Mouse (Mus musculus): Measurements from ENCODE around the gene Brd7. TPM values are rescaled to one million over a fixed set of nuclear protein-coding genes. Genes with fewer than 3 reads are reported as not detected.

The Brd7 gene
- total RNA-seq, 1 experiment = 45.5 TPM

DNA sequence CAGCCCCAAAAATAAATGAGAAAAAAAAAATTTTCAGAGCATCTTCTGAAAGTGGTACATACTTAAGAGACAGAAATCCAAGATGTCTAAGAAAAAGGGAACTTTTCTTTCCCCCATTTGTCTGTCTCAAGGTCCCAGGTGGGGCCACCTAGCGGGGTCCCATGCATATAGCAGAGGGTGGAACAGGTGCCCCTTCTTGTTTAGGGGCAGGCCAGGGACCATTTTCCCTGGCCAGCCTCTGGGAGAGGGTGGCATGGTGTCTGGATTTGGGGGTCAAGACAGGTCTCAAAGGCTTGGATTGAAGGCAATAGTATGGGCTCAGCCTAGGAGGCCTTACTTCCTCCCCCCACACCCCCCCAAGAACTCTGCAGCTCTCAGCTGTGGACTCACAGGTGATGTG, 72.1 kb downstream of the Brd7 start:
- Histone ChIP-seq H3K36me3 (ENCODE audit: control insufficient read depth, insufficient read depth, low read length, poor library complexity, severe bottlenecking) (no peaks in the 10 kb centered on the region), H3K9me3 (ENCODE audit: control insufficient read depth, insufficient read depth, low read depth, low read length) (no peaks in the 10 kb centered on the region), H3K4me3 (ENCODE audit: insufficient read depth in 1 of 2, low read depth in 1 of 2, low read length in 2 of 2, poor library complexity in 1 of 2, severe bottlenecking in 1 of 2) (no peak overlapping the region), H3K27ac (ENCODE audit: insufficient read depth, low read depth, low read length, poor library complexity, severe bottlenecking) (no peak overlapping the region), H3K4me1 (ENCODE audit: control insufficient read depth in 2 of 2, insufficient read depth in 2 of 2, low read length in 2 of 2, poor library complexity in 1 of 2) (no peaks in the 10 kb centered on the region), H3K9ac (ENCODE audit: insufficient read depth, low read depth, low read length, poor library complexity, severe bottlenecking) (no peak overlapping the region)
- in situ Hi-C loops (cut with MboI; ENCODE audit: low sequenced_read_pairs in 2 of 2, unreplicated experiment in 2 of 2) = no loop called here
- TF ChIP-seq ZC3H11A (IDR thresholded peaks at IDR 0.05; ENCODE audit: borderline replicate concordance, low read depth, low read length) (no peak), MAFK (IDR thresholded peaks at IDR 0.05; ENCODE audit: insufficient read depth, low read depth, low read length) (no peak), ZNF384 (IDR thresholded peaks at IDR 0.05; ENCODE audit: low read depth, low read length) (no peak), CHD2 (IDR thresholded peaks at IDR 0.05; ENCODE audit: low read depth, low read length) (no peak), HCFC1 (IDR thresholded peaks at IDR 0.05; ENCODE audit: borderline replicate concordance, insufficient read depth, low read length) (no peak)
- no peak for DNase-seq (ENCODE audit: low read depth, low spot score)

DNA sequence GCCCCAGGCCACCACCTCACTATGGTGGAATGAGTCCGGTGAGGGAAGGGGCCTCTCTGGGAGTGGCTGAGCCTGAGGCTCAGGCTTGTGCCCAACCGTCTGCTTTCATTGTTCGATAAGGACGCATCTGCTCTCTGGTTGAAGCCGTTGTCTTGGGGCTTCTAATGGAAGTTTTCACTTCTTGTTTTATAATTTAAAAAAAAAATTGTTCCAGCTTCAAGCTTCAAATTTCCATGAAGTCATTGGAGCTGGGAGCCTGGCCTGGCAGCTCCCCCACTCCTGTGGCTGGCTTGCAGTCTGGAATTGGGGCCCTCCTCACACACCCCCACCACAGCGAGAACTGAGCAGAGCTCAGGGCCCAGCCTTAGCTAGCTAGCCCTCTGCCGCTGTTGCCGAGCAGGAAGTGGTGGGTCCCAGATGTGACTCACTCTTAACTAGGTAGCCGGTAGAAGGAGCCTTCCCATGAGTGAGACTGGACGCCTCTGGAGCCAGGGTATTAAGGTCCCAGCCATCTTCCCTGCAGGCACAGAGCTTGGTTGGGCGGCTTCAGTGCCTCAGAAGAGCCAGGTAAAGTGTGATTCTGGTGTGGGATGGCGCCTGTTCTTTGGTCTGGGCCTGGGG, 73.3 kb downstream of the Brd7 start:
- TF ChIP-seq HCFC1 (IDR thresholded peaks at IDR 0.05; ENCODE audit: borderline replicate concordance, insufficient read depth, low read length) (no peak), MAFK (IDR thresholded peaks at IDR 0.05; ENCODE audit: insufficient read depth, low read depth, low read length) (no peak), ZNF384 (IDR thresholded peaks at IDR 0.05; ENCODE audit: low read depth, low read length) (no peak), ZC3H11A (IDR thresholded peaks at IDR 0.05; ENCODE audit: borderline replicate concordance, low read depth, low read length) (no peak), CHD2 (IDR thresholded peaks at IDR 0.05; ENCODE audit: low read depth, low read length) (no peak)
- Histone ChIP-seq H3K4me1 (ENCODE audit: control insufficient read depth in 2 of 2, insufficient read depth in 2 of 2, low read length in 2 of 2, poor library complexity in 1 of 2) (no peaks in the 10 kb centered on the region), H3K27ac (ENCODE audit: insufficient read depth, low read depth, low read length, poor library complexity, severe bottlenecking) (no peak overlapping the region), H3K9me3 (ENCODE audit: control insufficient read depth, insufficient read depth, low read depth, low read length) (no peaks in the 10 kb centered on the region), H3K9ac (ENCODE audit: insufficient read depth, low read depth, low read length, poor library complexity, severe bottlenecking) (peak overlapping the region; percentile 52), H3K4me3 (ENCODE audit: insufficient read depth in 1 of 2, low read depth in 1 of 2, low read length in 2 of 2, poor library complexity in 1 of 2, severe bottlenecking in 1 of 2) (peak overlapping the region in 1 of 2 experiments; percentile 9; a peak in 1 of 4 replicates), H3K36me3 (ENCODE audit: control insufficient read depth, insufficient read depth, low read length, poor library complexity, severe bottlenecking) (no peaks in the 10 kb centered on the region)
- DNase-seq (ENCODE audit: low read depth, low spot score) = no peak
- in situ Hi-C loops (cut with MboI; ENCODE audit: low sequenced_read_pairs in 2 of 2, unreplicated experiment in 2 of 2) = no loop called here

DNA sequence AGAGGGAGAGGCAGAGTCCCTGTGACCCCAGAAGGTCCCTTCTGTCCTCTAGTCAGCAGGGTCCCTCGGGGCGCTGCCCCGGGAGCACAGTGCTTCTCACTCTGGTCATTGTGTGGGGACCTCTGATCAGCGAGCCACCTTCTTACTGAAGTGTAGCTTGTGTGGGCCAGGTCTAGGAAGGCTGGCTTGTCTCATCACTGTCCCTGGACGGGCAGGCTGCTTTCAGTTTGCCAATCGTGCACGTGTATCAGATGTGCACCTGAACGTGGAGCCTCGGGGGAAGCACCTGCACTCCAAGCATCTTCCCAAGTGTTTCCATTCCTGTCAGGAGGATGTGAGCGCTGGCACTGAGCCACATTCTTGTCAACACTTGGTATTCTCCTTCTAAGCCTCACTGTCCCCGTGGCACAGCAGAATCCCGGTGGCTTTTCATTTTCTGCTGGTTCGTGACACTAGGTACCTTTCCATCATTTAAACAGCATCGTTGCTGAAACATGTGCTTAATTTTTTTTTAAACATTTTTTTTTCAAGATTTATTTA, 75.5 kb downstream of the Brd7 start:
- no peak overlapping the region; the same call in 1 of the 2 replicates for H3K27ac ChIP-seq (ENCODE audit: insufficient read depth, low read depth, low read length, poor library complexity, severe bottlenecking)
- DNase-seq (ENCODE audit: low read depth, low spot score) = no peak
- no peaks in the 10 kb centered on the region for H3K36me3 ChIP-seq (ENCODE audit: control insufficient read depth, insufficient read depth, low read length, poor library complexity, severe bottlenecking)
- no peaks in the 10 kb centered on the region for H3K9me3 ChIP-seq (ENCODE audit: control insufficient read depth, insufficient read depth, low read depth, low read length)
- no peak overlapping the region for H3K9ac ChIP-seq (ENCODE audit: insufficient read depth, low read depth, low read length, poor library complexity, severe bottlenecking)
- in situ Hi-C loops (cut with MboI; ENCODE audit: low sequenced_read_pairs in 2 of 2, unreplicated experiment in 2 of 2) = no loop called here
- no peak overlapping the region for H3K4me3 ChIP-seq (ENCODE audit: insufficient read depth in 1 of 2, low read depth in 1 of 2, low read length in 2 of 2, poor library complexity in 1 of 2, severe bottlenecking in 1 of 2)
- TF ChIP-seq ZNF384 (IDR thresholded peaks at IDR 0.05; ENCODE audit: low read depth, low read length) = no peak
- no peak for TF ChIP-seq HCFC1 (IDR thresholded peaks at IDR 0.05; ENCODE audit: borderline replicate concordance, insufficient read depth, low read length)
- no peak for TF ChIP-seq MAFK (IDR thresholded peaks at IDR 0.05; ENCODE audit: insufficient read depth, low read depth, low read length)
- TF ChIP-seq CHD2 (IDR thresholded peaks at IDR 0.05; ENCODE audit: low read depth, low read length) = no peak
- no peak for TF ChIP-seq ZC3H11A (IDR thresholded peaks at IDR 0.05; ENCODE audit: borderline replicate concordance, low read depth, low read length)
- H3K4me1 ChIP-seq (ENCODE audit: control insufficient read depth in 2 of 2, insufficient read depth in 2 of 2, low read length in 2 of 2, poor library complexity in 1 of 2) = no peaks in the 10 kb centered on the region

DNA sequence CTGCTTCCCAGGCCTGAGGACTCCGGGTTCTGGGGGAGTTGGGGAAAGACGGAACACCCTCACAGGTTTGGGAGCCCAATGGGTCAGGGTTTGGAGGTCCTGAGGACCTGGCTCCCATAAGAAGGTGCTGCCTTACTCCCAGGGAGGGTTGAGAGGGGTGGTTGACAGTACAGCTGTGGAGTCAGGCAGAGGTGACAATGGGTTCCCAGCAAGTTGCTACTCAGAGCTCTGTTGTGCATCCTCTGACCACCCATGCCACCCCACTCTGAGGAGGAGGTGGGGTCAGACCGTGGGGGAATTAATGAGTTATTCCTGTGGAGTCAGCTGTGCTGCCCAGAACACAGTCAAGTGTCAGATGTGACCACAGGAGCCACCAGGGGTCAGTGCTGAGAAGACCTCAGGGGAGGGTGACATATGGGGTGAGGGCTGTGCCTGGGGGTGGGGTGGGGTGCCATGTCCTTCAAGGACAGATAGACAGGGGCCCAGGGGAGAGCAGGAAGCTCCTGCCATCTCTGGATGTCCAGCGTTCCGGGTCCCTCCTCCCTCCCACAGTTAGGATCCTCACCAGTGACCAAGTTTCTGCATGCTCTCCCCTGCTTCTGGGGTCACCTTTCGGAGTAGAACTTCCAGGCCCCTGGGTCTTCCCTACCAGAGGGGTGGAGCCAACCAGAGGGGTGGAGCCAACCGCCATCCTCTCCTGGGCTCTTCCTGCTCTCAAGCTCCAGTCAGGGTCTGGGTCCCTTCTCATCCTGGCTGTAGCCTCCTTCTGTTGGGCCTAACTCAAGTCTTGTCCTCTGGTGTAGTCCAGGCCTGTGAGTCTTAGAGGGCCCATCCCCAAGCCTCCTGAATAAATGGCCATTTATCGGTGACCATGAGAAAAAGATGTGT, 76.3 kb downstream of the Brd7 start:
- H3K9ac ChIP-seq (ENCODE audit: insufficient read depth, low read depth, low read length, poor library complexity, severe bottlenecking) = no peak overlapping the region
- DNase-seq (ENCODE audit: low read depth, low spot score) = no peak
- H3K4me1 ChIP-seq (ENCODE audit: control insufficient read depth in 2 of 2, insufficient read depth in 2 of 2, low read length in 2 of 2, poor library complexity in 1 of 2) = no peaks in the 10 kb centered on the region
- no peaks in the 10 kb centered on the region for H3K36me3 ChIP-seq (ENCODE audit: control insufficient read depth, insufficient read depth, low read length, poor library complexity, severe bottlenecking)
- H3K27ac ChIP-seq (ENCODE audit: insufficient read depth, low read depth, low read length, poor library complexity, severe bottlenecking) = no peak overlapping the region
- H3K4me3 ChIP-seq (ENCODE audit: insufficient read depth in 1 of 2, low read depth in 1 of 2, low read length in 2 of 2, poor library complexity in 1 of 2, severe bottlenecking in 1 of 2) = no peak overlapping the region
- in situ Hi-C loops (cut with MboI; ENCODE audit: low sequenced_read_pairs in 2 of 2, unreplicated experiment in 2 of 2) = no loop called here
- no peaks in the 10 kb centered on the region for H3K9me3 ChIP-seq (ENCODE audit: control insufficient read depth, insufficient read depth, low read depth, low read length)
- TF ChIP-seq MAFK (IDR thresholded peaks at IDR 0.05; ENCODE audit: insufficient read depth, low read depth, low read length) = no peak
- TF ChIP-seq ZNF384 (IDR thresholded peaks at IDR 0.05; ENCODE audit: low read depth, low read length) = no peak
- TF ChIP-seq ZC3H11A (IDR thresholded peaks at IDR 0.05; ENCODE audit: borderline replicate concordance, low read depth, low read length) = no peak
- TF ChIP-seq HCFC1 (IDR thresholded peaks at IDR 0.05; ENCODE audit: borderline replicate concordance, insufficient read depth, low read length) = no peak
- no peak for TF ChIP-seq CHD2 (IDR thresholded peaks at IDR 0.05; ENCODE audit: low read depth, low read length)
